Mouse (Mus musculus) liver, embryonic 16.5 days (tissue): ENCODE results near the gene Socs2. TPM values are rescaled to one million over a fixed set of nuclear protein-coding genes. Genes with fewer than 3 reads are reported as not detected.

Experiments used
- ATAC-seq: fragments of 200-750 bp; cut with Nextera tagmentation; 2 replicates; pipeline ENCODE4 v1.8.0; 2017; ENCODE audit warnings: low read depth, mild to moderate bottlenecking, moderate number of reproducible peaks, moderate library complexity
- H3K27ac ChIP-seq: fragments of 300-500 bp; sonication (generic); 2 replicates; pipeline ENCODE4 v1.5.1; 2014; ENCODE audit warnings: mild to moderate bottlenecking, low read length
- H3K27me3 ChIP-seq: fragments of 300-500 bp; sonication (generic); 2 replicates; pipeline ENCODE4 v1.6.1; 2014; ENCODE audit warnings: low read depth, low read length, mixed read lengths; ENCODE audit not compliant: control insufficient read depth, insufficient read depth
- H3K36me3 ChIP-seq: fragments of 300-500 bp; sonication (generic); 2 replicates; pipeline ENCODE4 v1.6.1; 2014; ENCODE audit warnings: mild to moderate bottlenecking; ENCODE audit not compliant: control insufficient read depth, insufficient read depth
- H3K4me1 ChIP-seq: fragments of 300-500 bp; sonication (generic); 2 replicates; pipeline ENCODE4 v1.6.1; 2014; ENCODE audit warnings: low read depth, low read length, mixed read lengths; ENCODE audit not compliant: control insufficient read depth
- H3K4me2 ChIP-seq: fragments of 300-500 bp; sonication (generic); 2 replicates; pipeline ENCODE4 v1.6.1; 2014; ENCODE audit warnings: low read depth, low read length, mixed read lengths
- H3K4me3 ChIP-seq: fragments of 300-500 bp; sonication (generic); 2 replicates; pipeline ENCODE4 v1.5.1; 2014; ENCODE audit warnings: low read depth, mild to moderate bottlenecking, low read length
- H3K9ac ChIP-seq: fragments of 300-500 bp; sonication (generic); 2 replicates; pipeline ENCODE4 v1.6.1; 2014; ENCODE audit warnings: low read depth, low read length
- H3K9me3 ChIP-seq: fragments of 300-500 bp; sonication (generic); replicated peaks from 2 replicates; pipeline ENCODE4 v1.6.1; 2016; ENCODE audit warnings: low read length; ENCODE audit not compliant: control insufficient read depth
- WGBS: fragments of 180-500 bp; shearing (Covaris S2); extraction: QIAGEN DNeasy Blood & Tissue Kit; methylation state at CpG from one replicate; pipeline ENCODE4 v1.1.7; 2014; ENCODE audit not compliant: insufficient replicate concordance; 5-methylcytosine and 5-hydroxymethylcytosine counted together
- polyA plus RNA-seq: library from polyadenylated mRNA; unstranded; fragments of >200 nt; fragmentation: Nextera tagmentation; extraction: Ambion mirVana; gene quantifications from 2 replicates; pipeline ENCODE4 v1.2.1, GENCODE M21; 2015

Gene Socs2
- polyA plus RNA-seq, 1 experiment from 2014 or later = 5.4 TPM

DNA sequence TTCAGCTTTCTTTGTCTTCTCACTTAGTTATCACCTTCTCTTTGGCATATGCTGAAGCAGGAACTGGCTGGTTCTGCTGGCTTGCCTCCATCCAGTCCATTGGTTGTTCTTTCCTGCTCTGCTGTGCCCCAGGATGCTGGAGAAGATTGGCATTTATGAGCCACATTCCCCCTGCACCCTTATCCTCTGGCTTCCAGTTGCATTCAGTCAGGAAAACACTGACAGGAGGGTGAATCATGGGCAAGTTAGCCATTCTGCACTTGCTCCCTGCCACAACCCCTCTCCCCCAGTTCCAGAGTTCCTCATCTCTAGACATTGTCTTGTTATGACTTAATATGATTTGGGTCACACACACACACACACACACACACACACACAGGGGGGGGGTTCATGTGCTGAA lies 47.8 kb downstream of the Socs2 start:
- no peak overlapping the region for H3K9ac ChIP-seq
- H3K9me3 ChIP-seq = no peaks in the 10 kb centered on the region
- no peaks in the 10 kb centered on the region for H3K27me3 ChIP-seq
- no peak overlapping the region for H3K27ac ChIP-seq
- no peaks in the 10 kb centered on the region for H3K4me1 ChIP-seq
- no peaks in the 10 kb centered on the region for H3K36me3 ChIP-seq
- ATAC-seq = no peak
- H3K4me3 ChIP-seq = no peak overlapping the region
- no peak overlapping the region for H3K4me2 ChIP-seq

DNA sequence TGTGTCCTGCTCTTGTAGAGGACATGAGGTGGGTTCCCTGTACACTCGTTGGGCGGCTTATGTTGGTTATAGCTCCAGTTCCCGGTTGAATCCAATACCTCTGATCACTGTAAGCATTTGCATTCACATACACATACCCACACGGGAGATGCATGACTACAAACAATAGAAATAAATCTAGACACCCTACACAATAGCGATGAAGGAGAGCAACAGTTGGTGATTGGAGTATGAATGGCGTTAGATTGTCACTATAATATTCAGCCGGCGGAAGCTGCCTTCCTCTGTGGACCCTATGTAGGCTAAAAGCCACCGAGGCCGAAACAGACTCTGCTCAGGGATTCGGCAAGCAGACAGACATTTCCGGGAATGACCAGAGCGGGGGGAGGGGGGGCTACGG lies 48.8 kb downstream of the Socs2 start:
- WGBS = 82% methylated on average over 14 of the region's 14 CpGs
- no peak overlapping the region for H3K4me3 ChIP-seq
- no peaks in the 10 kb centered on the region for H3K4me1 ChIP-seq
- no peak overlapping the region for H3K9ac ChIP-seq
- no peaks in the 10 kb centered on the region for H3K9me3 ChIP-seq
- H3K27ac ChIP-seq = no peak overlapping the region
- no peak for ATAC-seq
- H3K4me2 ChIP-seq = no peak overlapping the region
- no peaks in the 10 kb centered on the region for H3K27me3 ChIP-seq
- no peaks in the 10 kb centered on the region for H3K36me3 ChIP-seq

DNA sequence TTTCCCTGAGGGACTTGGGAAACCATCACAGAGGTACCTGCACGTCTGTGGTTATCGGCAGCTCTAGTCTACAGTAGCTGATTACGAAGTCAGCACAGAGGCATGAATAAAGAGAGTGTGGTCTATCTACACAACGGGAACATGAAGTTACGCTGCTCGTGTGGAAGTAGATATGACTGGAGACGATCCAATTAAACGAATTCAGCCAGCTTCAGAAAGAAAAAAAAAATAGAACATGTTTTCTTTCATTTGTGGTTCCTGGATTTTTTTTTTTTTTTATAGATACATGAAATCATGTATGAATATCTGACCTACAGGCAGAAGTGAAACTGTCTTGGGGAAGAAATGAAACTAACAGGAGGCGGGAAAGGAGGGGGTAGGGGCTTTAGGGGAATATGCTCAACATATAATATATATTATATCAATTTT lies 49.3 kb downstream of the Socs2 start:
- H3K9me3 ChIP-seq = no peaks in the 10 kb centered on the region
- H3K4me2 ChIP-seq = no peak overlapping the region
- no peak overlapping the region for H3K27ac ChIP-seq
- H3K9ac ChIP-seq = no peak overlapping the region
- H3K27me3 ChIP-seq = no peaks in the 10 kb centered on the region
- H3K4me3 ChIP-seq = no peak overlapping the region
- 69% methylated on average over 9 of the region's 9 CpGs for WGBS
- no peaks in the 10 kb centered on the region for H3K36me3 ChIP-seq
- no peak for ATAC-seq
- H3K4me1 ChIP-seq = no peaks in the 10 kb centered on the region

GRCm38 (mm10) chr10:95367241-95367640 lies 49.7 kb downstream of the Socs2 start:
- H3K27ac ChIP-seq = no peak overlapping the region
- no peak overlapping the region for H3K9ac ChIP-seq
- ATAC-seq = no peak
- WGBS = 69% methylated on average over 7 of the region's 7 CpGs
- H3K4me1 ChIP-seq = no peaks in the 10 kb centered on the region
- H3K9me3 ChIP-seq = no peaks in the 10 kb centered on the region
- no peaks in the 10 kb centered on the region for H3K36me3 ChIP-seq
- no peaks in the 10 kb centered on the region for H3K27me3 ChIP-seq
- no peak overlapping the region for H3K4me2 ChIP-seq
- no peak overlapping the region for H3K4me3 ChIP-seq

GRCm38 (mm10) chr10:95362326-95362725 lies 54.7 kb downstream of the Socs2 start:
- 48% methylated on average over 2 of the region's 2 CpGs for WGBS
- no peak for ATAC-seq

DNA sequence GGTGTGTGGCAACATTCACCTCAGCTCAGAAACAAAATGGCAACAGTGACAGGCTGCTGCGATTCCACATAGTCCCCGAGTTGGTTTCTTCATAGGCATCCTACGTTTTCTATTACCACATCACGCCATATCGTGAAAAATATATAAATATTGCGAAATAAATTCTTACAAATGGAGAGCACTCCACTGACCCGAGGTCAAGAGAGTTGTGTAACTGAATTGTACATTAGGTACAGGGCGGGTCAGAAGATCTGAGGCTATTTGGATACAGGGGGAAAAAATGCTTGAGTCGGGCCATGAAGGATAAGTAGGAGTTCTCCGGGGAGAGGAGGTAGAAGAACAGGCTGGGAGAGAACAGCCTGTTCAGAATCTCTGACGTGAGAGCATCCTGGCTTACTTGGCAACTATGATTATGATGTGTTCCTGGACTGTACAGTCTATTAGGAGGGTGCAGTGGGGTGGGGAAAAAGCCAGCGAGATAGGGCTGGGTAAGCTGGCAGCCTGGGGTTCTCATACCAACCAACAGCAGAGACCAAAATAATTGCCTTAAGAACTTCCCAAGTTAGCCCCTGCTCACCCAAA lies 55.6 kb downstream of the Socs2 start:
- no peak overlapping the region for H3K27ac ChIP-seq
- no peak overlapping the region for H3K4me2 ChIP-seq
- H3K4me1 ChIP-seq = no peaks in the 10 kb centered on the region
- peak; percentile 48; the same call in 1 of the 2 replicates for ATAC-seq
- no peak overlapping the region for H3K4me3 ChIP-seq
- no peaks in the 10 kb centered on the region for H3K36me3 ChIP-seq
- no peaks in the 10 kb centered on the region for H3K9me3 ChIP-seq
- H3K9ac ChIP-seq = no peak overlapping the region
- 58% methylated on average over 12 of the region's 12 CpGs for WGBS
- H3K27me3 ChIP-seq = no peaks in the 10 kb centered on the region

More at GRCm38 (mm10) chr10:95362326-95362725, 54.7 kb downstream of the Socs2 start:
- Histone ChIP-seq H3K27me3 (no peaks in the 10 kb centered on the region), H3K36me3 (no peaks in the 10 kb centered on the region), H3K4me3 (no peak overlapping the region), H3K9me3 (no peaks in the 10 kb centered on the region), H3K9ac (no peak overlapping the region), H3K4me2 (no peak overlapping the region), H3K4me1 (no peaks in the 10 kb centered on the region), H3K27ac (no peak overlapping the region)

DNA sequence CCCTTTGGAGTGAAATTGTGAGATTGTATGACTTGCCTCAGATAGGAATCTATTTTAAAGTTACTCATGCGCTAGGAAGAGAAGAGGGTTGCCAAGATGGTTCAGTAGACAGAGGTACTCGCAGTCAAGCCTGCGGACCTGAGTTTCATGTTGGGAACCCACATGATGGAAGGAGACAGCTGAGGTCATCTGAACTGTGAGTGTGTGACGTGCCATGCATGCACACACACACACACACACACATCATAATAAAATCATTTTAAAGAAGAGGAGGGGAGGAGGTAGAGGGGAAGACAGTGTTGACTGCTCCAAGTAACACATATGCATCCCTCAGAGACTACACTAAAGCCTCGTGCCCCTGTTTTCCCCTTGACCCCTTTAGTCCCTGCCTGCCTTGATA lies 56.9 kb downstream of the Socs2 start:
- H3K36me3 ChIP-seq = no peaks in the 10 kb centered on the region
- H3K4me3 ChIP-seq = no peak overlapping the region
- H3K27ac ChIP-seq = no peak overlapping the region
- H3K9me3 ChIP-seq = no peaks in the 10 kb centered on the region
- 67% methylated on average over 5 of the region's 5 CpGs for WGBS
- no peak overlapping the region for H3K4me2 ChIP-seq
- no peaks in the 10 kb centered on the region for H3K4me1 ChIP-seq
- ATAC-seq = no peak
- no peak overlapping the region for H3K9ac ChIP-seq
- no peaks in the 10 kb centered on the region for H3K27me3 ChIP-seq

- Histone ChIP-seq H3K9ac (no peak overlapping the region), H3K36me3 (no peaks in the 10 kb centered on the region), H3K4me2 (no peak overlapping the region), H3K4me1 (no peaks in the 10 kb centered on the region), H3K4me3 (no peak overlapping the region), H3K27ac (no peak overlapping the region), H3K27me3 (no peaks in the 10 kb centered on the region), H3K9me3 (no peaks in the 10 kb centered on the region)
- WGBS = 51% methylated on average over 3 of the region's 3 CpGs
- no peak for ATAC-seq
These were observed 59.3 kb downstream of the Socs2 start for GRCm38 (mm10) chr10:95357721-95358120.

DNA sequence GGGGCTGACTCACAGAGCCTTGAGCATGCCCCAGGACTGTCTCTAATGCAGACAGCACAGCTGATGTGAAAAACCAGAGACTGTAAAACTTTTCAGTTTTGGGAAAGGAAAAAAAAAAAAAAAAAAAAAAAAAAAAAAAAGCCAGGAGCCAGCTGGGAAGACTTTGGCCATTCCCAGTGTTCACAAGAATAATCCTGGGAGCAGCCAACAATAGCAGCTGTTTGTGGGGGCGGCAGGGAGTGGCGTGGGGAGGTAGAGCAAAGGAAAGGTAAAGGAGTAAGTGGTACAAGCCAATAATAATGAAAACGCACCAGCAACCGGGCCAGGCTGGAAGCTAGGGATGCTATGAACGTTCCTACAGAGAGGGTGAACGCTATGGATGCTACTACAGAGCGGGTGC lies 60.3 kb downstream of the Socs2 start:
- WGBS = 73% methylated on average over 7 of the region's 7 CpGs
- H3K9me3 ChIP-seq = no peaks in the 10 kb centered on the region
- H3K4me1 ChIP-seq = no peaks in the 10 kb centered on the region
- H3K4me3 ChIP-seq = no peak overlapping the region
- H3K9ac ChIP-seq = no peak overlapping the region
- no peak for ATAC-seq
- no peaks in the 10 kb centered on the region for H3K36me3 ChIP-seq
- no peaks in the 10 kb centered on the region for H3K27me3 ChIP-seq
- H3K4me2 ChIP-seq = no peak overlapping the region
- no peak overlapping the region for H3K27ac ChIP-seq
